Mouse (Mus musculus) ES-Bruce4 (cell line): ENCODE data around the gene Agbl4. TPM values are rescaled to one million over a fixed set of nuclear protein-coding genes. Genes with fewer than 3 reads are reported as not detected.

Experiments
- H3K27ac ChIP-seq: 2 replicates; pipeline ENCODE4 v1.5.1; 2012; ENCODE audit warnings: low read length, inconsistent platforms; ENCODE audit not compliant: insufficient read depth
- H3K27me3 ChIP-seq: 2 replicates; pipeline ENCODE4 v1.6.1; 2012; ENCODE audit warnings: mild to moderate bottlenecking, low read length, inconsistent platforms; ENCODE audit not compliant: control insufficient read depth, poor library complexity, insufficient read depth, severe bottlenecking
- H3K36me3 ChIP-seq: 2 replicates; pipeline ENCODE4 v1.6.1; 2012; ENCODE audit warnings: inconsistent platforms, mild to moderate bottlenecking, low read length, moderate library complexity; ENCODE audit not compliant: control insufficient read depth, poor library complexity, insufficient read depth, severe bottlenecking
- H3K4me1 ChIP-seq: one replicate; pipeline ENCODE4 v1.8.1; 2011; ENCODE audit warnings: low read length; ENCODE audit not compliant: control insufficient read depth, insufficient read depth
- H3K4me3 ChIP-seq: 2 replicates; pipeline ENCODE4 v1.5.1; 2011; ENCODE audit warnings: low read depth, mild to moderate bottlenecking, low read length
- H3K9ac ChIP-seq: 2 replicates; pipeline ENCODE4 v1.6.1; 2012; ENCODE audit warnings: low read depth, mild to moderate bottlenecking, inconsistent platforms; ENCODE audit not compliant: poor library complexity, severe bottlenecking
- H3K9me3 ChIP-seq: replicated peaks from 2 replicates; pipeline ENCODE4 v1.6.1; 2012; ENCODE audit warnings: mild to moderate bottlenecking, low read length, inconsistent platforms; ENCODE audit not compliant: control insufficient read depth, poor library complexity, insufficient read depth, severe bottlenecking
- CTCF ChIP-seq: IDR thresholded peaks from one replicate; pipeline ENCODE4 v1.8.1; 2011; ENCODE audit warnings: low read depth, low read length
- EP300 ChIP-seq: IDR thresholded peaks from 2 replicates; pipeline ENCODE4 v1.6.1; 2011; ENCODE audit warnings: low read depth, low read length; ENCODE audit not compliant: insufficient read depth
- POLR2A ChIP-seq: IDR thresholded peaks from one replicate; pipeline ENCODE4 v1.8.1; 2011; ENCODE audit warnings: low read length; ENCODE audit not compliant: insufficient read depth
- polyA plus RNA-seq: library from polyadenylated mRNA; stranded (reverse); fragments of >200 nt; gene quantifications from 2 replicates; pipeline ENCODE4 v1.2.4, GENCODE M21; 2011; ENCODE audit warnings: low read depth; ENCODE audit not compliant: missing spikeins, insufficient read depth, insufficient read length

Gene Agbl4
- polyA plus RNA-seq, 1 experiment = not detected

GRCm38 (mm10) chr4:111251917-111252316, 854.5 kb downstream of the Agbl4 start:
- Histone ChIP-seq H3K27me3 (no peaks in the 10 kb centered on the region), H3K9ac (no peak overlapping the region), H3K27ac (no peak overlapping the region), H3K4me1 (no peaks in the 10 kb centered on the region), H3K4me3 (no peak overlapping the region), H3K36me3 (no peaks in the 10 kb centered on the region), H3K9me3 (no peaks in the 10 kb centered on the region; the same call in 1 of the 2 replicates)
- no peak for TF ChIP-seq EP300
- no peak for TF ChIP-seq POLR2A
- no peak for TF ChIP-seq CTCF

- TF ChIP-seq POLR2A = no peak
- no peak for TF ChIP-seq CTCF
- TF ChIP-seq EP300 = no peak
- Histone ChIP-seq H3K27me3 (no peaks in the 10 kb centered on the region), H3K27ac (no peak overlapping the region), H3K36me3 (no peaks in the 10 kb centered on the region), H3K4me1 (no peaks in the 10 kb centered on the region), H3K4me3 (no peak overlapping the region), H3K9me3 (no peaks in the 10 kb centered on the region), H3K9ac (no peak overlapping the region)
Measured at GRCm38 (mm10) chr4:111255499-111255898, 858.0 kb downstream of the Agbl4 start.

- Histone ChIP-seq H3K4me1 (no peaks in the 10 kb centered on the region), H3K9me3 (no peaks in the 10 kb centered on the region), H3K4me3 (no peak overlapping the region), H3K9ac (no peak overlapping the region), H3K27ac (no peak overlapping the region), H3K36me3 (no peaks in the 10 kb centered on the region), H3K27me3 (no peaks in the 10 kb centered on the region)
- TF ChIP-seq POLR2A = no peak
- no peak for TF ChIP-seq EP300
- TF ChIP-seq CTCF = no peak
Measured at GRCm38 (mm10) chr4:111256931-111257330, 859.5 kb downstream of the Agbl4 start.

- no peak overlapping the region for H3K27ac ChIP-seq
- H3K4me1 ChIP-seq = no peaks in the 10 kb centered on the region
- no peak overlapping the region for H3K9ac ChIP-seq
- H3K27me3 ChIP-seq = no peaks in the 10 kb centered on the region
- TF ChIP-seq POLR2A (no peak), CTCF (no peak), EP300 (no peak)
- H3K9me3 ChIP-seq = no peaks in the 10 kb centered on the region
- H3K4me3 ChIP-seq = no peak overlapping the region
- H3K36me3 ChIP-seq = no peaks in the 10 kb centered on the region
Measured at GRCm38 (mm10) chr4:111280936-111281335, 883.5 kb downstream of the Agbl4 start.

GRCm38 (mm10) chr4:111281836-111282235, 884.4 kb downstream of the Agbl4 start:
- TF ChIP-seq CTCF (no peak), POLR2A (no peak), EP300 (no peak)
- no peak overlapping the region for H3K27ac ChIP-seq
- H3K36me3 ChIP-seq = no peaks in the 10 kb centered on the region
- no peaks in the 10 kb centered on the region for H3K4me1 ChIP-seq
- no peak overlapping the region for H3K9ac ChIP-seq
- no peaks in the 10 kb centered on the region for H3K27me3 ChIP-seq
- H3K9me3 ChIP-seq = no peaks in the 10 kb centered on the region
- H3K4me3 ChIP-seq = no peak overlapping the region

GRCm38 (mm10) chr4:111284625-111285024, 887.2 kb downstream of the Agbl4 start:
- Histone ChIP-seq H3K36me3 (no peaks in the 10 kb centered on the region), H3K4me3 (no peak overlapping the region), H3K9me3 (no peaks in the 10 kb centered on the region), H3K9ac (no peak overlapping the region), H3K4me1 (no peaks in the 10 kb centered on the region), H3K27me3 (no peaks in the 10 kb centered on the region), H3K27ac (no peak overlapping the region)
- TF ChIP-seq CTCF (no peak), EP300 (no peak), POLR2A (no peak)
